Mouse (Mus musculus) heart, embryonic 16.5 days (tissue): ENCODE results near the gene Gm45808. TPM values are rescaled to one million over a fixed set of nuclear protein-coding genes. Genes with fewer than 3 reads are reported as not detected.
A peak's percentile ranks its signal among the peaks of the same experiment; 100 is the strongest.

Source experiments
- ATAC-seq: fragments of 200-750 bp; cut with Nextera tagmentation; replicated peaks from 2 replicates; pipeline ENCODE4 v1.8.0; 2017; ENCODE audit warnings: moderate number of reproducible peaks; ENCODE audit not compliant: insufficient read depth, low FRiP score; ENCODE audit errors: extremely low read depth
- H3K27ac ChIP-seq: fragments of 300-500 bp; sonication (generic); 2 replicates; pipeline ENCODE4 v1.5.1; 2014; ENCODE audit warnings: mild to moderate bottlenecking, low read length, control low read depth, moderate library complexity
- H3K27me3 ChIP-seq: fragments of 300-500 bp; sonication (generic); 2 replicates; pipeline ENCODE4 v1.6.1; 2014; ENCODE audit warnings: low read length, mixed read lengths; ENCODE audit not compliant: control insufficient read depth, insufficient read depth
- H3K36me3 ChIP-seq: fragments of 300-500 bp; sonication (generic); 2 replicates; pipeline ENCODE4 v1.6.1; 2014; ENCODE audit not compliant: control insufficient read depth, insufficient read depth
- H3K4me1 ChIP-seq: fragments of 300-500 bp; sonication (generic); 2 replicates; pipeline ENCODE4 v1.6.1; 2014; ENCODE audit warnings: low read length, mixed read lengths; ENCODE audit not compliant: control insufficient read depth, insufficient read depth
- H3K4me2 ChIP-seq: fragments of 300-500 bp; sonication (generic); 2 replicates; pipeline ENCODE4 v1.6.1; 2014; ENCODE audit warnings: low read depth, mild to moderate bottlenecking, control low read depth, low read length
- H3K4me3 ChIP-seq: fragments of 300-500 bp; sonication (generic); 2 replicates; pipeline ENCODE4 v1.5.1; 2014; ENCODE audit warnings: mild to moderate bottlenecking, control low read depth, low read length
- H3K9ac ChIP-seq: fragments of 300-500 bp; sonication (generic); 2 replicates; pipeline ENCODE4 v1.6.1; 2014; ENCODE audit warnings: low read length, control low read depth
- H3K9me3 ChIP-seq: fragments of 300-500 bp; sonication (generic); replicated peaks from 2 replicates; pipeline ENCODE4 v1.6.1; 2016; ENCODE audit warnings: low read length; ENCODE audit not compliant: control insufficient read depth
- WGBS: fragments of 180-500 bp; shearing (Covaris S2); extraction: QIAGEN DNeasy Blood & Tissue Kit; methylation state at CpG from one replicate; pipeline ENCODE4 v1.1.7; 2014; 5-methylcytosine and 5-hydroxymethylcytosine counted together
- polyA plus RNA-seq: library from polyadenylated mRNA; unstranded; fragments of >200 nt; fragmentation: Nextera tagmentation; extraction: Ambion mirVana; gene quantifications from 2 replicates; pipeline ENCODE4 v1.2.1, GENCODE M21; 2015

The Gm45808 gene
- polyA plus RNA-seq, 1 experiment from 2014 or later, result not detected

- Histone ChIP-seq H3K4me1 (no peaks in the 10 kb centered on the region; the same call in 1 of the 2 replicates), H3K4me3 (no peak overlapping the region), H3K9ac (no peak overlapping the region), H3K4me2 (0 out of 2 replicates have a peak overlapping the region, but pooled peaks have one; percentile 11), H3K9me3 (no peaks in the 10 kb centered on the region), H3K36me3 (no peaks in the 10 kb centered on the region), H3K27me3 (no peaks in the 10 kb centered on the region), H3K27ac (no peak overlapping the region)
- ATAC-seq, result peak; percentile 44
- WGBS, result 27% methylated on average over 16 of the region's 16 CpGs
These were observed 28.8 kb upstream of the Gm45808 start for GRCm38 (mm10) chr7:45515436-45515835.

DNA sequence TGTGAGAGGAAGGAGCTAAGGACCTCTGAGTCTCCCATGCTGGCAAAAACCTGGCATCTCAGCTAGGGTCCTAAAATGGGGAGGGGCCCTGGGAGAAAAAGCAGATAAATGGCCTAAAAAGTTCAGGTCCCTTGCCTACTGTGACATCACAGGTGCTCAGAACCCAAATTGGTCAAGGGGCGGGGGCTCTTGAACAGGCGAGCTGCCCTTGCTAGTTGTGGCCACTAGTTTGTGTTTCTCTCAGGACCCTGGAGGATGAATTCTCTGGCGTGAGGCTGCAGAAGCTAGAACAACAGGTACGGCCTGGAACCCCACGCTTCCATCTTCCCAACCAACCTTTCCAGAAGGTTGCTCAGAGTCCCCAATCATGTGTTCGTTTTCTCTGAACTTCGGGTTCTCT, 27.8 kb upstream of the Gm45808 start:
- 87% methylated on average over 7 of the region's 7 CpGs for WGBS
- Histone ChIP-seq H3K9me3 (no peaks in the 10 kb centered on the region), H3K4me3 (no peak overlapping the region), H3K9ac (no peak overlapping the region), H3K36me3 (no peaks in the 10 kb centered on the region), H3K4me2 (no peak overlapping the region), H3K27me3 (no peaks in the 10 kb centered on the region), H3K4me1 (peaks cover 2% of the 10 kb centered on the region), H3K27ac (no peak overlapping the region)
- no peak for ATAC-seq

DNA sequence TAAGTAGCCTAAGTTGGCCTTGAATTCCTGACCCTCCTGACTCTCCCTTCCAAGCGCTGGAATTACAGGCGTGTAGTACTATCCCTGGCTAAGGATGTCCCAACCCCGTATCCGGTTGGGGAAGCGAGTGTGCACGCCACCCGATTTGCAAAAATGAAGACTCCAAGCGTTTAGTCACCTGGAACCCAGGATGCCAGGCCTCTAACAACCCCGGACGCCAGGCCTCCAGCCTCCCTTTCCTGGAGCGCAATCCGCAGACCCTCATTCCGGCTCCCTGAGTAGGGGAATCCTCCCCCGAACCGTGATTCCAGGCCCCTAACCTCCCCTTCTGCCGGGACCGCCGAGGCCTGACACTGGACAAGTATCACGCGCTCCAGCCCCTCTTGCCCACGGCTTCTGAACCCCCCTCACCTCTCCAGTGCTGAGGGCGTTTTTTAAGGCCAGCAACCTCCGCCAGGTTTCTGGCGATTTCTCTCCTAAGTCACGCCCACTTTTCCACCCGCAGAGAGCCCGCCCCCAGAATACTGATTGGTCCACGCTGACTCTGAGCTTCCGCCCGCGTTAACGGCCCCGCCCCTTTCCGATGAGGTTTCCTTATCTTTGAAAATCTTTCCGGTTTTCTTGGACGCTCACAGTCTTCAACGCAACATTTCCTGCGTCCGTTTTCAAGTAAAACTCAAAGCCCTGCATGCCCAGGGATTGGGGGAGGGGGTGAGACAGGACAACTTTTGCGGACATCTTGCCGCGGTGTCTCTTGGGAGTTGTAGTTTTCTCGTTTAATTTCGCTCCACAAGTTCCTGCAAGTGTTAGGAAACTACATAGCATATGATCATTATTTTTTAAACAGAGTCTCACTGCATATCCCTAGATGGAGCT, 23.5 kb upstream of the Gm45808 start, which contains the start of gene Nucb1:
TSS of gene Nucb1 (minus strand) at position 495 of the 876 bp plus-strand sequence.
- Histone ChIP-seq H3K9ac (peak within 1 kb of the TSS; percentile 94), H3K9me3 (no peaks in the 10 kb centered on the region), H3K4me2 (peak within 1 kb of the TSS; percentile 83), H3K27me3 (no peaks in the 10 kb centered on the region), H3K36me3 (no peaks in the 10 kb centered on the region), H3K4me1 (peaks cover 12% of the 10 kb centered on the region), H3K27ac (peak within 1 kb of the TSS; percentile 86), H3K4me3 (peak within 1 kb of the TSS; percentile 91)
- ATAC-seq, result peak; percentile 91
- WGBS, result under 1% methylated on average over 44 of the region's 44 CpGs

DNA sequence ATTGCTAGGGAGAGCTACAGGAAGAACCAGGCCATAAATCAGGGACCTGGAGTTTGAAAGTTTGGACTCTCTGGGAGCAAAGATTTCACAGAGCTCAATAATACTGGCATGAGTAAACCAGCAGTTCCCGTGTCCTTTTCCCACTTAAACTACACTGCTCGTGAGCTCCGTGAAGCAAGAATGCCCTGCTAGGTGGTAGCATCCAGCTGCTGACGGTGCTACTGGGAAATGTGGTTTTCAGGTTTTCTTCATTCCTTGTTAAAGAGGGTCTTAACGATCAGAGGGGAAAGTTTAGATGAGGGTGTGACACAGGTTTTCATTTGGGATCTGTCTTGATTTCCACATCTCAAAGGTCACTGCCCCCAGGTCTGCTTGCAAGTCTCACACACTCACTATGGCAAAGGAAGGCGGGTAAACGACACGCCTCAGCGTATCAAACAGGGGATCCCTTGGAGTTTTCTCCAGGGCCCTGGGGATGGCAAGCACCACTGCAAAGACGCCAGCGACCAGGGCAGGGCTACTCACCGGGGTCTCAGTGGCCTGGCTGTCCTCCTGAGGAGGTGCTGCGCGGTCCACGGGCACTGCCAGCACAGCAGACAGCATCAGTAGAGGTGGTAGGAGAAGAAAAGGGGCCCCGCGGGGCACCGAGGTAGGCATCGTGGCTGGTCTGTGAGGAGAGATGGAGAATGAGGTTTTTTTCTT, 22.7 kb upstream of the Gm45808 start:
- H3K4me1 ChIP-seq, result peaks cover 12% of the 10 kb centered on the region
- H3K4me2 ChIP-seq, result peak overlapping the region; percentile 83
- ATAC-seq, result 0 out of 2 replicates have a peak, but pooled peaks have one; percentile 3
- peak overlapping the region; percentile 94 for H3K9ac ChIP-seq
- peak overlapping the region; percentile 91 for H3K4me3 ChIP-seq
- WGBS, result 30% methylated on average over 19 of the region's 19 CpGs
- no peaks in the 10 kb centered on the region for H3K27me3 ChIP-seq
- no peaks in the 10 kb centered on the region for H3K36me3 ChIP-seq
- H3K9me3 ChIP-seq, result no peaks in the 10 kb centered on the region
- H3K27ac ChIP-seq, result peak overlapping the region; percentile 86

DNA sequence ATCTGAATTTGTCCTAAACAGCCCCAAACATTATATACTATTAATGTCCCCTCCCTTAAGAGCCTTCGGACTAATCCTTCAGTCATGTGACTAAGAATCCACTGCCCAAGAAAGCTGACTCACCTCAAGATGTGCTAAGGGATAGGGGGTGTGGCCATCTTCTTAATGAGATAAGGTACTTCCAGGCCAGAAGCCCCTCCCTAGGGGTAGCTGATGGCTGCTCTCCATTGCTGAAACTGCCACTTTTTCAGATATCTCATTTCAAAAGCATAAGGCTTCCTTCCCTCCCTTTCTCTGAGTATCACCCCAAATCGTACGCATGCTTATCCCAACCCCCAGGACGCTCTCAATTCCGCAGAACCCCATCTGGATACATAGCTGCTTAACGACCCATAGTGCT, 21.9 kb upstream of the Gm45808 start:
- Histone ChIP-seq H3K27me3 (no peaks in the 10 kb centered on the region), H3K4me3 (peak overlapping the region; percentile 4; the same call in 1 of the 2 replicates), H3K9ac (no peak overlapping the region), H3K4me2 (peak overlapping the region; percentile 83; the same call in 1 of the 2 replicates), H3K4me1 (peaks cover 12% of the 10 kb centered on the region), H3K27ac (no peak overlapping the region), H3K36me3 (no peaks in the 10 kb centered on the region), H3K9me3 (no peaks in the 10 kb centered on the region)
- ATAC-seq, result no peak
- 84% methylated on average over 6 of the region's 6 CpGs for WGBS

- no peaks in the 10 kb centered on the region for H3K27me3 ChIP-seq
- H3K36me3 ChIP-seq, result no peaks in the 10 kb centered on the region
- no peak overlapping the region for H3K27ac ChIP-seq
- no peaks in the 10 kb centered on the region for H3K9me3 ChIP-seq
- peaks cover 12% of the 10 kb centered on the region for H3K4me1 ChIP-seq
- 81% methylated on average over 6 of the region's 6 CpGs for WGBS
- H3K4me3 ChIP-seq, result no peak overlapping the region
- no peak for ATAC-seq
- H3K9ac ChIP-seq, result no peak overlapping the region
- H3K4me2 ChIP-seq, result no peak overlapping the region
These were observed 21.0 kb upstream of the Gm45808 start for GRCm38 (mm10) chr7:45507583-45507982.

DNA sequence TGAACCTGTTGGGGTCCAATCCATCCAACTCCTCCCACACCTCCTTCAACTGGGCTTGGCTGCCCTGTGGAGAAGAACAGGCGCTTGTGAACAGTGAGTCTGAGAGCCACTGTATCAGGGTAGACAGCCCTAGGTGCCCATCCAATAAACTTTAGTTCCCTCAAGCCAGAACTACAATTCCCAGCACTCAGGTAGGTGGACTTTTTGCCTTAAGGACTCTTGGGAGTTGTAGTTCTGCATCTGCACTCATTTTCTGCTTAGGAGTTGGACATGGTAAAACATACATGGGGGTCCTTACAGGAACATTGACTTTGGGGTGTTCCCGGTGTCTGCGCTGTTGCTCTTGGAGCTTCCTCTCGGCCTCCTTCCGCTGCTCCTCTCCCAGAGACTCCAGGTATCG, 11.8 kb upstream of the Gm45808 start:
- Histone ChIP-seq H3K4me2 (no peak overlapping the region), H3K9me3 (no peaks in the 10 kb centered on the region), H3K4me1 (no peaks in the 10 kb centered on the region), H3K27me3 (no peaks in the 10 kb centered on the region), H3K36me3 (peaks cover 33% of the 10 kb centered on the region), H3K4me3 (no peak overlapping the region), H3K9ac (no peak overlapping the region), H3K27ac (no peak overlapping the region)
- WGBS, result 95% methylated on average over 6 of the region's 6 CpGs
- ATAC-seq, result no peak

- H3K36me3 ChIP-seq, result peaks cover 33% of the 10 kb centered on the region
- H3K9ac ChIP-seq, result no peak overlapping the region
- no peak overlapping the region for H3K4me2 ChIP-seq
- no peak for ATAC-seq
- 85% methylated on average over 9 of the region's 9 CpGs for WGBS
- H3K27me3 ChIP-seq, result no peaks in the 10 kb centered on the region
- H3K9me3 ChIP-seq, result no peaks in the 10 kb centered on the region
- H3K27ac ChIP-seq, result no peak overlapping the region
- H3K4me3 ChIP-seq, result no peak overlapping the region
- H3K4me1 ChIP-seq, result peaks cover 5% of the 10 kb centered on the region; the same call in 1 of the 2 replicates
These were observed 7.9 kb upstream of the Gm45808 start for GRCm38 (mm10) chr7:45494548-45494947.

DNA sequence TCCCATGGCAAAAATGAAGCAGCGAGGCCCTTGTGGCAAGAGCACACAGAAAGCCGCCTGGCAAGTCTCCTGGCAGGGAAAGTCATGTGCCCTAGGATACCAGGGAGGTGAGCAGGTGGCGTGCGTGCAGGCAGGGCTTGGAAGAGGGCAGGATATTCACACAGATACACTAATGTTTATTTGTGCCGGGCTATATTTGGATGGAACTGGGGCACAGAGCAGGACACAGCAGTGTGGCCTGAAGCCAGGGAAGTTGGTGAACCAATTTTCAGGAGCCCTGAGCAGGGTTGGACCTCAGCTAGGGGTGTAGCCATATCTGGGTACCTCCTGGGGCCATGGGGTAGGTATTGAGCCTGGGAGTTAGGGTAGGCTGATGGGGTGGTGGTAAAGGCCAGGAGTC, 6.3 kb upstream of the Gm45808 start:
- ATAC-seq, result no peak; the same call in 1 of the 2 replicates
- Histone ChIP-seq H3K9me3 (no peaks in the 10 kb centered on the region), H3K4me2 (no peak overlapping the region), H3K27me3 (no peaks in the 10 kb centered on the region), H3K36me3 (peaks cover 31% of the 10 kb centered on the region), H3K27ac (no peak overlapping the region; the same call in 1 of the 2 replicates), H3K4me3 (no peak overlapping the region), H3K9ac (no peak overlapping the region), H3K4me1 (peaks cover 9% of the 10 kb centered on the region; the same call in 1 of the 2 replicates)
- WGBS, result 83% methylated on average over 5 of the region's 5 CpGs
